Mouse (Mus musculus) ES-E14 (cell line): Measurements from ENCODE around the gene Kcnab3.

Experiments
- MAFK ChIP-seq: IDR thresholded peaks from 2 replicates; pipeline ENCODE4 v1.6.1; 2014; ENCODE audit warnings: mild to moderate bottlenecking, low read depth, low read length, inconsistent platforms; ENCODE audit not compliant: insufficient read depth
- ZC3H11A ChIP-seq: IDR thresholded peaks from 2 replicates; pipeline ENCODE4 v1.6.1; 2012; ENCODE audit warnings: low read depth, mild to moderate bottlenecking, inconsistent platforms, low read length, borderline replicate concordance

- TF ChIP-seq ZC3H11A = no peak
- TF ChIP-seq MAFK = no peak
These were observed 8.7 kb downstream of the Kcnab3 start for GRCm38 (mm10) chr11:69334796-69335195.
